Mouse (Mus musculus): ENCODE data around the gene Arhgef17. TPM values are rescaled to one million over a fixed set of nuclear protein-coding genes. Genes with fewer than 3 reads are reported as not detected.

Gene Arhgef17
- polyA plus RNA-seq (2012; ENCODE audit: insufficient read depth, low replicate concordance) = 1.3 TPM in 2 replicates

GRCm38 (mm10) chr7:100931926-100932480 lies at the start of gene Arhgef17:
Gene Arhgef17, minus strand, starts transcription at chr7:100932107.
- Histone ChIP-seq H3K9me3 (peaks cover 26% of the 10 kb centered on the region), H3K36me3 (replicated peaks; ENCODE audit: low read length) (peaks cover 2% of the 10 kb centered on the region), H3K4me1 (peaks cover 36% of the 10 kb centered on the region), H3K4me3 (replicated peaks) (peak within 1 kb of the TSS; percentile 92), H3K27me3 (replicated peaks) (peaks cover 91% of the 10 kb centered on the region)
- TF ChIP-seq GATA1 (IDR thresholded peaks at IDR 0.05; ENCODE audit: borderline replicate concordance, low read length) (no peak), FLI1 (IDR thresholded peaks at IDR 0.05; ENCODE audit: low read length) (no peak)

- no peak overlapping the region for H3K4me3 ChIP-seq (replicated peaks)
- TF ChIP-seq GATA1 (IDR thresholded peaks at IDR 0.05; ENCODE audit: borderline replicate concordance, low read length) = no peak
- no peak for TF ChIP-seq FLI1 (IDR thresholded peaks at IDR 0.05; ENCODE audit: low read length)
- H3K9me3 ChIP-seq = no peaks in the 10 kb centered on the region
- H3K36me3 ChIP-seq (replicated peaks; ENCODE audit: low read length) = no peaks in the 10 kb centered on the region
- peaks cover 51% of the 10 kb centered on the region for H3K27me3 ChIP-seq (replicated peaks)
- H3K4me1 ChIP-seq = peaks cover 26% of the 10 kb centered on the region
Measured at GRCm38 (mm10) chr7:100979175-100979574, 47.3 kb upstream of the Arhgef17 start.

DNA sequence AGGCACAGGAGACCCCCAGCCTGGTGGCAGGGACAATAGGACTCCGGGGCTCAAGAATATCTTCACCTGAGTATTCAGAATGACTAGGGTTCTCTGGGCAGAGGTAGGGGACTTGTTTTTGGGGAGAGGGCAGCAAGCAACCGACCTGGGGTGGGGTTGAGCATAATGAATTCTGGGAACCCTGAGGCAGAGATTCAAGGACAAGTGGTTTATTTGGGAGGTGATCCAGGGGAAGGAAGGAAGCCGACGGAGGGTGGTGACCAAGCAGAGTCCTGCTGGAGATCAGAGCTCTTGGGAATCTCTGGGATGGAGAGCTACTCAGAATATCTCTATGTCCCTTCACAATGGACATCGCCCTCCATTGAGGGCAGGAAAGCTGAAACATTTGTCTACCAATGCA lies 46.3 kb upstream of the Arhgef17 start:
- no peaks in the 10 kb centered on the region for H3K36me3 ChIP-seq (replicated peaks; ENCODE audit: low read length)
- H3K4me3 ChIP-seq (replicated peaks) = no peak overlapping the region
- H3K9me3 ChIP-seq = no peaks in the 10 kb centered on the region
- peaks cover 33% of the 10 kb centered on the region for H3K4me1 ChIP-seq
- no peak for TF ChIP-seq FLI1 (IDR thresholded peaks at IDR 0.05; ENCODE audit: low read length)
- no peak for TF ChIP-seq GATA1 (IDR thresholded peaks at IDR 0.05; ENCODE audit: borderline replicate concordance, low read length)
- peaks cover 61% of the 10 kb centered on the region for H3K27me3 ChIP-seq (replicated peaks)

DNA sequence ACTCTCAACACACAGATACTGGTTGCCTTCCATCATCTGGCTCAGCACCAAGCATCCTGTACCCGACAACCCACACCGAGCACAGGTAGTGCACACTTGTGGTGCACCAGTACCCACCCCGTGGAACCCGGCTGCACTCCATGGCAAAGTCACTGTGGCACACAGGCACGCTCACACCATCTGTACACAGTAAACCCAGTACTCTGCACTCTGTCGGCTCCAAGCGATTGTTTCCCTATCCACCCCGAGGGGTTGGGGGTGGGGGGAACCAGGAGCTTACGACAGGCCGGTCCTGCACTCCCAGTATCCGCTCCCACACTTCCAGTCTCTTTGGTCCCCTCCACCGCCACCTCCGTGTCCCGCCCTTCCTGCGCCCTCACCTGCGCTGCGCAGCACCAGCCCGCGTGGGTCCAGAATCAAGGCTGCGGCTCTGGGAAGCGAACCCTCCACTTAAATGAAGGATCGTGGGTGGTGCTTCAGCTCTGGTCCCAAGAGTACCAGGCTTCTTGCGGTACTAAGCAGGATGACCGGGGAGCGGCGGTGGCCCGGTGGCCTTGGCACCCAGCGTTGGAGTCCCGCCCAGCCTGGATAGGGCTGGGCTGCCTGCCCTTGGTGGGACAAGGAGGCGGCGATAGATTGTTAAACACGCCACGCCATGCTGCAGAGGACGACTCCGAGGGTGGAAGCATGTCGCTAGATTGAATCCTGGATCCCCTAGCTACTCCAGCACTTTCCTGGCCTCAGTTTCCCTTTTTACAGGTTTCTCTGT lies 42.4 kb upstream of the Arhgef17 start, which contains the start of gene P2ry6:
Gene P2ry6 (minus strand): TSS at position 515 of the 769 bp plus-strand sequence.
- TF ChIP-seq FLI1 (IDR thresholded peaks at IDR 0.05; ENCODE audit: low read length) (no peak), GATA1 (IDR thresholded peaks at IDR 0.05; ENCODE audit: borderline replicate concordance, low read length) (no peak)
- no peaks in the 10 kb centered on the region for H3K9me3 ChIP-seq
- peak within 1 kb of the TSS; percentile 53 for H3K4me3 ChIP-seq (replicated peaks)
- H3K4me1 ChIP-seq = peaks cover 37% of the 10 kb centered on the region
- H3K36me3 ChIP-seq (replicated peaks; ENCODE audit: low read length) = no peaks in the 10 kb centered on the region
- peaks cover 83% of the 10 kb centered on the region for H3K27me3 ChIP-seq (replicated peaks)

GRCm38 (mm10) chr7:100972875-100973274 lies 41.0 kb upstream of the Arhgef17 start:
- Histone ChIP-seq H3K36me3 (replicated peaks; ENCODE audit: low read length) (no peaks in the 10 kb centered on the region), H3K4me3 (replicated peaks) (no peak overlapping the region), H3K4me1 (peaks cover 27% of the 10 kb centered on the region), H3K9me3 (no peaks in the 10 kb centered on the region), H3K27me3 (replicated peaks) (peaks cover 83% of the 10 kb centered on the region)
- TF ChIP-seq FLI1 (IDR thresholded peaks at IDR 0.05; ENCODE audit: low read length) (no peak), GATA1 (IDR thresholded peaks at IDR 0.05; ENCODE audit: borderline replicate concordance, low read length) (no peak)

GRCm38 (mm10) chr7:100968874-100969659 lies 37.2 kb upstream of the Arhgef17 start:
- Histone ChIP-seq H3K27me3 (replicated peaks) (peaks cover 97% of the 10 kb centered on the region), H3K9me3 (no peaks in the 10 kb centered on the region), H3K4me3 (replicated peaks) (no peak overlapping the region), H3K36me3 (replicated peaks; ENCODE audit: low read length) (no peaks in the 10 kb centered on the region), H3K4me1 (peaks cover 37% of the 10 kb centered on the region)
- TF ChIP-seq FLI1 (IDR thresholded peaks at IDR 0.05; ENCODE audit: low read length) = no peak

GRCm38 (mm10) chr7:100968376-100968775 lies 36.5 kb upstream of the Arhgef17 start:
- Histone ChIP-seq H3K9me3 (no peaks in the 10 kb centered on the region), H3K27me3 (replicated peaks) (peaks cover 95% of the 10 kb centered on the region), H3K36me3 (replicated peaks; ENCODE audit: low read length) (no peaks in the 10 kb centered on the region), H3K4me3 (replicated peaks) (no peak overlapping the region), H3K4me1 (peaks cover 32% of the 10 kb centered on the region)
- TF ChIP-seq FLI1 (IDR thresholded peaks at IDR 0.05; ENCODE audit: low read length) (no peak), GATA1 (IDR thresholded peaks at IDR 0.05; ENCODE audit: borderline replicate concordance, low read length) (no peak)

- H3K4me1 ChIP-seq = peaks cover 27% of the 10 kb centered on the region
- TF ChIP-seq FLI1 (IDR thresholded peaks at IDR 0.05; ENCODE audit: low read length) = no peak
- TF ChIP-seq GATA1 (IDR thresholded peaks at IDR 0.05; ENCODE audit: borderline replicate concordance, low read length) = no peak
- H3K4me3 ChIP-seq (replicated peaks) = no peak overlapping the region
- H3K27me3 ChIP-seq (replicated peaks) = peaks cover 95% of the 10 kb centered on the region
- no peaks in the 10 kb centered on the region for H3K9me3 ChIP-seq
- no peaks in the 10 kb centered on the region for H3K36me3 ChIP-seq (replicated peaks; ENCODE audit: low read length)
Measured at GRCm38 (mm10) chr7:100967850-100968249, 35.9 kb upstream of the Arhgef17 start.

DNA sequence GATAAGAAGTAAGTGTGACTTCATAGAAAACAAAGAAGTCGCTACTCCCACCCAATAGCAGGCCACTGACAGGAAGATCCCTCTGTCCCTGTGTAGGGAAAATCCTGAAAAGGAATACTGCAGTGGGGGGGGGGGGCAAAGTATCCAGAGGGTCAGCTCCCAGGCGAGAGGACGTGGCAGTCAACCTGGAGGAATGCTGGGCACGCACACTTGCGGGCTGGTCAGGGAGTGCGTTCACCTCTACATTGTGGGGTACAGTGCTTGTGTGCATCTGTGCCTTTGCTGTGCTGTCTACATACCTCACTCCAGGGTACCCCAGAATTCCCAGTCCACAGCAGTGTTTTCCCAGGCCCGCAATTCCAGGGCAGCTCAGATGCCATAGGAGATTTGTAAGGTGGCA lies 34.1 kb upstream of the Arhgef17 start:
- H3K4me3 ChIP-seq (replicated peaks) = no peak overlapping the region
- no peak for TF ChIP-seq GATA1 (IDR thresholded peaks at IDR 0.05; ENCODE audit: borderline replicate concordance, low read length)
- no peak for TF ChIP-seq FLI1 (IDR thresholded peaks at IDR 0.05; ENCODE audit: low read length)
- H3K27me3 ChIP-seq (replicated peaks) = peaks cover 92% of the 10 kb centered on the region
- H3K4me1 ChIP-seq = peaks cover 25% of the 10 kb centered on the region
- no peaks in the 10 kb centered on the region for H3K9me3 ChIP-seq
- H3K36me3 ChIP-seq (replicated peaks; ENCODE audit: low read length) = no peaks in the 10 kb centered on the region
